Mouse (Mus musculus) ES-Bruce4 (cell line): ENCODE results near the gene Ndufb10. TPM values are rescaled to one million over a fixed set of nuclear protein-coding genes. Genes with fewer than 3 reads are reported as not detected.
A peak's percentile ranks its signal among the peaks of the same experiment; 100 is the strongest.

Experiments
- H3K27ac ChIP-seq: 2 replicates; pipeline ENCODE4 v1.5.1; 2012; ENCODE audit warnings: low read length, inconsistent platforms; ENCODE audit not compliant: insufficient read depth
- H3K27me3 ChIP-seq: 2 replicates; pipeline ENCODE4 v1.6.1; 2012; ENCODE audit warnings: mild to moderate bottlenecking, low read length, inconsistent platforms; ENCODE audit not compliant: control insufficient read depth, poor library complexity, insufficient read depth, severe bottlenecking
- H3K36me3 ChIP-seq: 2 replicates; pipeline ENCODE4 v1.6.1; 2012; ENCODE audit warnings: inconsistent platforms, mild to moderate bottlenecking, low read length, moderate library complexity; ENCODE audit not compliant: control insufficient read depth, poor library complexity, insufficient read depth, severe bottlenecking
- H3K4me1 ChIP-seq: one replicate; pipeline ENCODE4 v1.8.1; 2011; ENCODE audit warnings: low read length; ENCODE audit not compliant: control insufficient read depth, insufficient read depth
- H3K4me3 ChIP-seq: 2 replicates; pipeline ENCODE4 v1.5.1; 2011; ENCODE audit warnings: low read depth, mild to moderate bottlenecking, low read length
- H3K9ac ChIP-seq: 2 replicates; pipeline ENCODE4 v1.6.1; 2012; ENCODE audit warnings: low read depth, mild to moderate bottlenecking, inconsistent platforms; ENCODE audit not compliant: poor library complexity, severe bottlenecking
- H3K9me3 ChIP-seq: replicated peaks from 2 replicates; pipeline ENCODE4 v1.6.1; 2012; ENCODE audit warnings: mild to moderate bottlenecking, low read length, inconsistent platforms; ENCODE audit not compliant: control insufficient read depth, poor library complexity, insufficient read depth, severe bottlenecking
- CTCF ChIP-seq: IDR thresholded peaks from one replicate; pipeline ENCODE4 v1.8.1; 2011; ENCODE audit warnings: low read depth, low read length
- EP300 ChIP-seq: IDR thresholded peaks from 2 replicates; pipeline ENCODE4 v1.6.1; 2011; ENCODE audit warnings: low read depth, low read length; ENCODE audit not compliant: insufficient read depth
- POLR2A ChIP-seq: IDR thresholded peaks from one replicate; pipeline ENCODE4 v1.8.1; 2011; ENCODE audit warnings: low read length; ENCODE audit not compliant: insufficient read depth
- polyA plus RNA-seq: library from polyadenylated mRNA; stranded (reverse); fragments of >200 nt; gene quantifications from 2 replicates; pipeline ENCODE4 v1.2.4, GENCODE M21; 2011; ENCODE audit warnings: low read depth; ENCODE audit not compliant: missing spikeins, insufficient read depth, insufficient read length

Gene Ndufb10
- polyA plus RNA-seq, 1 experiment = 90.9 TPM

- Histone ChIP-seq H3K4me1 (no peaks in the 10 kb centered on the region), H3K27me3 (no peaks in the 10 kb centered on the region), H3K9me3 (no peaks in the 10 kb centered on the region), H3K27ac (no peak overlapping the region), H3K36me3 (no peaks in the 10 kb centered on the region), H3K4me3 (no peak overlapping the region), H3K9ac (no peak overlapping the region)
- TF ChIP-seq CTCF (no peak), POLR2A (no peak), EP300 (no peak)
Measured at GRCm38 (mm10) chr17:24743896-24744295, 19.6 kb upstream of the Ndufb10 start.

DNA sequence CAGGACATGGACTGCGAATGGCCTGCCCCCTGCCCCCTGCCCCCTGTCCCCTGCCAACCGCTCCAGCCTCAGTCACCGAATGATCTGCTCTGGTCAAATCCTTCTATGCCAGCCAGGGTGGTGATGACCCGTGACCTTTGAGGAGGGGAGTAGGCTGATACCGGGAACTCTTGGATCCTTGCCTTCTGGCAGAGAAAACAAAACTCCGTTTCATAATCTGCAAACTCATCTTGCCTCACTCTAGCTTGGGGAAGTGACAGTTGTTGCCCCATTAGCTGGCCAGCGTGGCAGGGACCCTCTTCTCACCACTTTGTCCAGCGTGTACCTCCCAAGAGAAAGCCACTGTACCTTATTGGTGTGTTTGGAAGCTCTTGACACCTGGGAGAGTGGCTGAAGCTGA, 18.0 kb upstream of the Ndufb10 start:
- no peak for TF ChIP-seq EP300
- TF ChIP-seq POLR2A = no peak
- TF ChIP-seq CTCF = no peak
- Histone ChIP-seq H3K27me3 (no peaks in the 10 kb centered on the region), H3K9ac (no peak overlapping the region), H3K9me3 (no peaks in the 10 kb centered on the region), H3K4me1 (no peaks in the 10 kb centered on the region), H3K4me3 (no peak overlapping the region), H3K36me3 (no peaks in the 10 kb centered on the region), H3K27ac (no peak overlapping the region)

DNA sequence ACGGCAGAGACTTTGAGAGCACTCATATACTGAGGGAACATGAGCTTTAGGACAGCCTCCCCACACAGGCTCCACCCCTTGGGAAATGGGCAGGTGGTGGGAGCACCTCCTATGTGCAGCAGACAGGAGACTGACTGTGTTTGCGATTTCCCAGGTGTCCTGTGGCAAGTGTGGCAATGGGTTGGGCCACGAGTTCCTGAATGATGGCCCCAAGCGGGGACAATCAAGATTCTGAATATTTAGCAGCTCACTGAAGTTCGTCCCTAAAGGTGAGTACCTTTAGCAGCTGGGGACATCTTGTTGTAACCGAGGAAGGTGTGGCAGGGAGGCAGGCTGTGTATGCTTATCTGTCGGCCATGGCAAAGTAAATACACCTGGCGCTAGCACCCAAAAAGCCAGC, 15.6 kb upstream of the Ndufb10 start:
- Histone ChIP-seq H3K9ac (no peak overlapping the region), H3K27me3 (no peaks in the 10 kb centered on the region), H3K9me3 (no peaks in the 10 kb centered on the region), H3K4me3 (no peak overlapping the region), H3K27ac (no peak overlapping the region), H3K36me3 (no peaks in the 10 kb centered on the region), H3K4me1 (no peaks in the 10 kb centered on the region)
- no peak for TF ChIP-seq POLR2A
- TF ChIP-seq CTCF = no peak
- TF ChIP-seq EP300 = no peak

DNA sequence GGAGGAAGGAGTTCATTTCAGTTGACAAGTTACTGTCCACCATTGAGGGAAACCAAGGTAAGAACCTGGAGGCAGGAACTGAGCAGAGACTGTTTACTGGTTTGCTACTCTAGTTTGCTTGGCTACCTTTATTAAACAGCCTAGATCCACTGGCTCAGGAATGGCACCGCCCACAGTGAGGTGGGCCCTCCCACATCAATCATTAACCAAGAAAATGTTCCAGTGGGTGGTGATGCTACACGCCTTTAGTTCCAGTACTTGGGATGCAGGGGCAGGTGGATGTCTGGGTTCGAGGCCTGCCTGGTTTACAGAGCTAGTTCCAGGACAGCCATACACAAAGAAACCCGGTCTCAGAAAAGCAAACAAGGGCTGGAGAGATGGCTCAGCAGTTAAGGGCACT, 14.0 kb upstream of the Ndufb10 start:
- Histone ChIP-seq H3K36me3 (no peaks in the 10 kb centered on the region), H3K9me3 (no peaks in the 10 kb centered on the region), H3K27me3 (no peaks in the 10 kb centered on the region), H3K27ac (no peak overlapping the region), H3K4me1 (peaks cover under 1% of the 10 kb centered on the region), H3K4me3 (no peak overlapping the region), H3K9ac (no peak overlapping the region)
- TF ChIP-seq CTCF = no peak
- no peak for TF ChIP-seq POLR2A
- no peak for TF ChIP-seq EP300

GRCm38 (mm10) chr17:24737135-24737810, 13.0 kb upstream of the Ndufb10 start:
- no peak overlapping the region for H3K27ac ChIP-seq
- peak overlapping the region; percentile 33 for H3K9ac ChIP-seq
- no peaks in the 10 kb centered on the region for H3K9me3 ChIP-seq
- H3K4me1 ChIP-seq = peaks cover 2% of the 10 kb centered on the region
- TF ChIP-seq POLR2A (no peak), EP300 (no peak), CTCF (no peak)
- no peaks in the 10 kb centered on the region for H3K27me3 ChIP-seq
- H3K4me3 ChIP-seq = peak overlapping the region; percentile 88
- H3K36me3 ChIP-seq = no peaks in the 10 kb centered on the region

- peaks cover 2% of the 10 kb centered on the region for H3K4me1 ChIP-seq
- H3K9ac ChIP-seq = peak within 1 kb of the TSS; percentile 33
- H3K9me3 ChIP-seq = no peaks in the 10 kb centered on the region
- TF ChIP-seq POLR2A = peak; percentile 69
- TF ChIP-seq EP300 = no peak
- H3K27ac ChIP-seq = 0 out of 2 replicates have a peak within 1 kb of the TSS, but pooled peaks have one; percentile 23
- no peaks in the 10 kb centered on the region for H3K36me3 ChIP-seq
- H3K4me3 ChIP-seq = peak within 1 kb of the TSS; percentile 88
- H3K27me3 ChIP-seq = no peaks in the 10 kb centered on the region
Measured at GRCm38 (mm10) chr17:24736330-24737051, 12.2 kb upstream of the Ndufb10 start, which contains the start of gene Msrb1. Gene Msrb1 (plus strand): TSS chr17:24736642.
